Mouse (Mus musculus): Measurements from ENCODE around the gene Crls1.
A peak's percentile ranks its signal among the peaks of the same experiment; 100 is the strongest.

The Crls1 gene

DNA sequence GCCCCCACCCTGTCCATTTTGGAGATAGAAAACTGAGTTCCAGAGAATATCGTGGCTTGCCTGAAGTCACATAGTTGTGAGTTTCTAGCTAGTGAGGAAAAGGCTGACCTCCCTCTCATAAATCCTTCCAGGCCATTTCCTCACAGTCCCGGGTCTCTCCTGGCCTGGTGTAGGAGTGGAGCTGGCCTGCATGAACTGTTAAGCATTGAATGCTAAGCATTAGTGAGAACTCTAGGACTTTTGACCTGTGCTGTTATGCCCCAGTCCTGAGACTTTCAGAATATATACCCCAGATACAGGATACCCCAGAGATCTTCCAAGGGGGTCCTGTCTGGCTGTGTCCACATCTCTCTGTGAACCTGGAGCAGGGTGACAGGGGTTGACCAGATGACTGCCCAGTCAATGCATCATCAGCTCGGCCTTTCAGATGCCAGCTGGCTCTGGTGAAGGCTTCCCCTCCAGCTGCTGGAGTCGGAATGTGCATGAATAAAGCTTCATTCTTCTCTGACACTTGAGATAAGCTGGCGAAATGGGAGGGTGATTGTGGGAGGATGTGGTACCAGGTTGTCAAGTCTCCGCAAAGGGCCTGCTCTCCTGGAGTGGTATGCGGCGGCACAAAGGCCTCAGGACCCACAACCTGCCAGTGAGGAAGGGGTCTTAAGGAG lies 38.0 kb downstream of the Crls1 start:
- DNase-seq (ENCODE audit: low read depth, low spot score): no peak

- no peak for DNase-seq (ENCODE audit: low read depth, low spot score)
These were observed 38.8 kb downstream of the Crls1 start for GRCm38 (mm10) chr2:132885312-132885711.

GRCm38 (mm10) chr2:132893826-132894225 lies 47.4 kb downstream of the Crls1 start:
- DNase-seq (ENCODE audit: low read depth, low spot score): peak; percentile 67

DNA sequence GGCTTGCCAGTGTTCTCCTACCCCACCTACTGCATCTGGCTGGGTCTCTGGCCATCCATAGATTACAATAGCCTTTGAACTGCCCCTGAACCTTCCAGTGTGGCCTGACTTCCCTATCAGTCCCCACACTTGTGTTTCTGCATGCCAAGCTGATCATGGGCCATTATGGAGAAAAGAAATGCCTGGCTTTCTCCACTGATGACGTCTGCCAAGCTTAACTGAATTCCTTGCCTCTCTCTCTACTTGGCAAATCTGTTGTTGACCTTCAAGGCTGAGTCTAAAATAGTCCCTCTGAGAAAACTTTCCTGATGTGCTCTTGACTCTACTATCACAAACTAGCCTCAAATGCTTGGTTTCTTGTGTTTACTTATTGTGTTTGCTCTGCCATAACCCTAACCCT lies 51.7 kb downstream of the Crls1 start:
- DNase-seq (ENCODE audit: low read depth, low spot score): no peak

GRCm38 (mm10) chr2:132900596-132900995 lies 54.1 kb downstream of the Crls1 start:
- DNase-seq (ENCODE audit: low read depth, low spot score): no peak

DNA sequence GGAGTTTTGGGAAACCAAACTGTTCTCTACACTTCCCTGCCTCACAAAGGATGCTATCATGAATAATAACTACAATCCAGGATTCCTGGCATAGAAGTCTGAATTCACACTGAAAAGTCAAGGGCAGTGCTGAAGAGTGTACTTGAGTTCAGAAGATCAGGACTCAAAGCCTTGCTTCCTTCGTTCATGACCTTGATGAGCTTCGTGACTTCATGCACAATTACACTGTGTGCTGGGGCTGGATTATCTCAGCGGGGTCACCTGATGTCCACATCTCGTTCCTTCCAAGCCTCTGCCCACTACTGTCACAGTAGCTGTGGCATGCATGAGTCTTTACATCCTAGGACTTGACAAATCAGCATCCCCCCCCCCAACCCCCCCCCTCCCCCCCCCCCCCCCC lies 55.2 kb downstream of the Crls1 start:
- DNase-seq (ENCODE audit: low read depth, low spot score): no peak

- no peak for DNase-seq (ENCODE audit: low read depth, low spot score)
These were observed 55.6 kb downstream of the Crls1 start for GRCm38 (mm10) chr2:132902056-132902455.

- no peak for DNase-seq (ENCODE audit: low read depth, low spot score)
These were observed 57.0 kb downstream of the Crls1 start for GRCm38 (mm10) chr2:132903498-132903897.

GRCm38 (mm10) chr2:132904961-132905360 lies 58.5 kb downstream of the Crls1 start:
- DNase-seq (ENCODE audit: low read depth, low spot score): no peak

DNA sequence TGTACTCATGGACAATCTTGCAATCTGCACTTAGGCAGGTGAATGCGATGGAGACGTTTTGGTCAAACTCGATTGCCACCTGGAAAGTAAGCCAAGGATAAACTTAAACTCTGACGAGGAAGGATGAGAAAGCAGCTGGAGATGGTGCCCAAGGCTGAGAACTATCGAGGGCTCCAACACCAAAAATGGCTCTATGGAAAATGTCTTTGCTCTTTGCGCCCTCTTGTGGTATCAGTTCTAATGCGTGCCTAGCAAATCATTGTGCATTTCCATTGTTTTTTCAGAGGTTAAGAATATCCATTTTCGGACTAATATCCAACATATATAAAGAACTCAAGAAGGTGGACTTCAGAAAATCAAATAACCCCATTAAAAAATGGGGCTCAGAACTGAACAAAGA lies 60.3 kb downstream of the Crls1 start:
- no peak for DNase-seq (ENCODE audit: low read depth, low spot score)

GRCm38 (mm10) chr2:132914785-132915184 lies 68.3 kb downstream of the Crls1 start:
- DNase-seq (ENCODE audit: low read depth, low spot score): no peak

Data from telencephalon, adult 2 months (tissue).